Mouse (Mus musculus): ENCODE results near the gene Clec2l. TPM values are rescaled to one million over a fixed set of nuclear protein-coding genes. Genes with fewer than 3 reads are reported as not detected.
A peak's percentile ranks its signal among the peaks of the same experiment; 100 is the strongest.
"Not testable (repeated sequence)": the region's sequence is repeated elsewhere in the genome, so short reads cannot be mapped to it uniquely, and the experiment has no call there.

Gene Clec2l
- polyA plus RNA-seq, 1 experiment: 0.47 TPM

DNA sequence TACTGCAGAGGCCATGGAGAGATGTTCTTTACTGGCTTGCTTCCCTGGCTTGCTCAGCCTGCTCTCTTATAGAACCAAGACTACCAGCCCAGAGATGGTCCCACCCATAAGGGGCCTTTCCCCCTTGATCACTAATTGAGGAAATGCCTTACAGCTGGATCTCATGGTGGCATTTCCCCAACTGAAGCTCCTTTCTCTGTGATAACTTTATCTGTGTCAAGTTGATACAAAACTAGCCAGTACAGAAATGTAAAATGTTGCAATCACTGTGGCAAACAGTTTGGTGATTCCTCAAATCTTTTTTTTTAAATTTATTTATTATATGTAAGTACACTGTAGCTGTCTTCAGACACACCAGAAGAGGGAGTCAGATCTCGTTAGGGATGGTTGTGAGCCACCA lies 7.6 kb downstream of the Clec2l start:
- DNase-seq (ENCODE audit: low spot score): not testable (repeated sequence)

DNA sequence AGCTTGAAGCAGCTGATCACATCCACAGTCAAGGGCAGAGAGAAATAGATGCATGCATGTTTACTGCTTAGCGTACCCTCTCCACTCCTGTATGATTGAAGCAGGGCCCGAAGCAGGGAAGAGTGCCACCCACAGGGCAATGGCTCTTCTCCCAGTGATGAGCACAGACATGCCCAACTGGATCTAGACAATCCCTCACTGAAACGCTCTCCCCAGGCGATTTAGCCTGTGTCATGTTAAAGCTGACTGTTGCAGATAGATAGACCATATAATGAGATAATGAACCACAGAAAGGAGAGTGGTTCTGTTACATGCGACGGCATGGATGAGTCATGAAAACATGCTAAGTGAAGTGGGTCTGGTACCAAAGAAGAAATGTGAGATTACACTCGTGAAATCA lies 8.4 kb downstream of the Clec2l start:
- no peak for DNase-seq (ENCODE audit: low spot score)

DNA sequence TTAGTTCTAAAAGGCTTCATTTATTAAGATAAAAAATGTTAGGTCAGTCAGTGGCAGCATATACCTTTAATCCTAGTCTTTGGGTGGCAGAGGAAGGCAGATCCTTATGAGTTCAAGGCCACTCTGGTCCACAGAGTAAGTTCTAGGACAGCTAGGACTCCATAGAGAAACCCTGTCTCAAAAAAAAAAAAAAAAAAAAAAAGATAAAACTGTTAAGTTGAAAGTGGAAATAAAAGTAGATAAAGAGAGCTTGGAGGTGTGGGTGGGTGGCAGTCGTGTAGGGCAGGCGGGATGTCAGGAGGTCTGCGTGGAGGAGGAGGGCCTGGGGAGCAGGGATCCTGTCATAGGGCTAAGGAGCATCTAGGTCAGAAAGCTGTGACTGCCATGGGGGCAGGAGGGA lies 9.1 kb downstream of the Clec2l start:
- DNase-seq (ENCODE audit: low spot score): no peak

DNA sequence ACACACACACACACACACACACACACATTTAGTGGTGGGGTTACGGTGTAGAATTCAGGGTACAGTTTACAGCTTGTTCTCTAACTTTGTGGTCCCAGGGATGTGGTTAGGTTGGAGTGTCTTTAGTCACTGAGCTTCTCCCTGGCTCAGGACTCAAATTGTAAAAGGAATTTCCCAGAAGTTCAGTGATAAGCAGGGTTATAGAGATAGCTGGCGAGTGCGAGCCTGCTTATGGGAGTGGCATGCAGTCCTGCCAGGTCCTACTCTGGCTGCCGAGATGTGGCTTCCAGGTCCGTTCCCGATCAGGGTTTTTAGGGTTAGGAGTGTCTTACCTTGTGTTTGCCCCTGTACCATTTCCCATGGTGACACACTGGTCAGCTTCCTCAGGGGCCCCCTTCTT lies 13.3 kb downstream of the Clec2l start:
- no peak for DNase-seq (ENCODE audit: low spot score)

DNA sequence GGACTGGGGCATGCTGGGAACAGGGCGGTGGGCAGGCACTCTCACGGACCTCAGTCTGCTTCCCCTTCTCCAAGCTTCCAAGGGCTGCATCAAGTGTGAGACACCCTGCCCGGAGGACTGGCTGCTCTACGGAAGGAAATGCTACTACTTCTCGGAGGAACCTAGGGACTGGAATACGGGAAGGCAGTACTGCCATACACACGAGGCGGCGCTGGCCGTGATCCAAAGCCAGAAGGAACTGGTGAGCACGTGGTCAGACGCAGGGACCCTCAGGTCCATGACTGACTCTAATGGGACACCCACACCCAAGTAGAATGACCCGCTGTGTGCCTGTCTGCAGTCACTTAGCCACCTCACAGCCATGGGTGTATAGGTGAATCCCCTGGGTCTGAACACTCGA lies 13.9 kb downstream of the Clec2l start:
- DNase-seq (ENCODE audit: low spot score): no peak

DNA sequence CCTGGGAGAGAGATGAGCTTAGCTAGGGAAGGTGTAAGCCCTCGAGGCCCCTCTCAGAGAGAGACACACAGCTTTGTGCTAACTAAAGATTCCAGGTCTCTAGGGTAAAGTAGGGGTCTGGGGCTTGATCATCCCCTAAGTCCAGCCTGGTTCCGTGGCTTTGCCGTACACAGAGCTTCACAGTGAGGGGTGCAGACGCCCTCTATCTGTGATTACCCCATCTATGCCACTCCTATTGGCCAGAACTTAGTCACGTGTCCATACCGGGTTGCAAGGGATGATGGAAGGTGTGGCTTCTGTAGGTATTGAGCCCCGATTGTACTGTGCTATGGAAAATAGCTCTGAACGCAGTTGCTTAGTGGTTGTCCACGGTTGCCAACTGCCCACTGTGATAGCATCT lies 14.8 kb downstream of the Clec2l start:
- DNase-seq (ENCODE audit: low spot score): no peak

DNA sequence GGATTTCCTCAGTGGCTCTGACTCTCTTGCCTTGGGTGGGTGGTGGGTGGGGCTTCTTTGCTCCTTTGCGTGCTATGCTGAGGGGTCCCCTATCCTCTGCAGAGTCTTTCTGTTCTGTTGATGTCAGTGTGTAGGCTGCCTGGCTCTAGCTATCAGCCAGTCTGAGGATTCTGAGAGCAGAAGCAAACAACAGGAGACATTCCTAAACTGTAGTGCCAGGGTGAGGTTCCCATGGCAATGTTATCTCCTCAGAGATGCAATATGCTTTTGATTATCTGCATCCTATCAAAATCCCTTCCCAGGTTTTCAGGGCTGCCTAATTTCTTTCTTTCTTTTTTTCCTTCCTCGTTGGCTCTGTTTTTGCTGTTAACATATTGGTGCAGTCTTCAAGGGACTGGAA lies 19.7 kb downstream of the Clec2l start:
- DNase-seq (ENCODE audit: low spot score): no peak

DNA sequence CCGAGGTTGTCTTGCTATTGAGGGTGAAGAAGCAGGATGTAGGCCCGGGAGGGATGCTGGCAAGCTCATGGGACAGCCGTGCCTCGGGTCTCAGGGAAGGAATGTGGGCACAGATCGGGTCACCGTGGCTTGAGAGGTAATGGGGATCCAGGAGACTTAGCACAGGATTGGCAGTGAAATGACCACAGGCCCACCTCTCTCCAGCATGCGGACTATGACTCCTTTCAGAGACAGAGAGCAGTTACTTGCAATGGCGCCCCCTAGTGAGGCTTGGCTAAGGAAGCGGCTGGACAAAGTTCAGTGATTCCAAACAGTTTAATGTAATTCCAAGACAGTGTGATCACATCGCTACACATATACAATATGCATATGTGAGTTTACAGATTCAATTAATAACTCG lies 24.3 kb downstream of the Clec2l start:
- no peak for DNase-seq (ENCODE audit: low spot score)

DNA sequence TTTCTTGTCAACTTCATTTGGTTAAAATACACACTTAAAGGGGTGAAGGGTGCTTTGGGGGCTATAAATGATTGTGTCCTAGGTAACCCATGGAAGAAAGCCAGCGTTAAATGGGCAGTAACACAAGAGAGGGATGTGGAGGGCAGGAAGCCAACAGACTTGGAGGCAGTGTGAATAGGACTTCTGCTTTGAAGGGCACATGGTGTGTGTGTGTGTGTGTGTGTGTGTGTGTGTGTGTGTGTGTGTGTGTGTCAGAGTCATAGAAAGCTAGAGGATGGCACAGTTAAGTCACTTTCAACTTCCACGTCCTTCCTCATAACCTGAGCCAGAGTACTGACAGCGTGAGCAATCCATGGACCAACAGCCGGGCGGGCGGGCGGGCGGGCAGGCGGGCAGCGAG lies 26.0 kb downstream of the Clec2l start:
- DNase-seq (ENCODE audit: low spot score): no peak

DNA sequence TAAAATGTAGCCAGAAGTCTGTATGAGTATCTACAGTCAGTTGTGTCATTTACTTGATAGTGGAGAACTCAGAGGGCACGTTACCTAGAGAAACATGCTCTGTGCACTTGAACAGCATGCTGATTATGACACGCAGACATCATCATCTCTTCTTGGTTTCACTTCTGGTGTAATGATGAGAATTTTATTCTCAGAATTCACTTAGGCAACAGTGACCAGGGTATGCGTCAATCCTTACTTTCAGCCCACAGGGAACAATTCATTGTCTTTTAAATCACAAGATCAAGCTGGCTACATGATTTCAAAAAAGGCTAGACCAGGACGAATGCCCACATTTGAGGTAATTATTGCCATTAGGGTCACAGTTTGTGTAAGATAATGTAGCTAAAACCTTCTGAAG lies 27.7 kb downstream of the Clec2l start:
- DNase-seq (ENCODE audit: low spot score): no peak

DNA sequence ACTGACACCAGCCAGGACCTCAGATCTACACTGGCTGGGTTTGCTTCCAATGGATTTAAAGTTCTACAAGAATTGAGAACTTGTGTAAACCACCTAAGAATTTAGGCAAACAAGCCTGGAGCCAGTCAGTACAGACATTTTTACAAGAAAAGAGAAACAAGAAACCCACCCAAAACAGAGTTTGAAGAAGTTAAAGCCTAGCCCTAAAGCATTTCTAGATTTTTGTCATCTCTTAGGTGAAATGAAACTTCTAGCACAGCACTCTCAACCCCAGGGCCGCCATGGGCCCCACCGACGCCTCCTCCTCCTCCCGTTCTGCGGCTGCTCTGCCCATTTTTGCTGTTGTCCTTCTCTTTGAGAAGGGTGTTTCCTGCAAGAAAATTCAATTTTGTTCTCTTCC lies 28.2 kb downstream of the Clec2l start:
- DNase-seq (ENCODE audit: low spot score): no peak

DNA sequence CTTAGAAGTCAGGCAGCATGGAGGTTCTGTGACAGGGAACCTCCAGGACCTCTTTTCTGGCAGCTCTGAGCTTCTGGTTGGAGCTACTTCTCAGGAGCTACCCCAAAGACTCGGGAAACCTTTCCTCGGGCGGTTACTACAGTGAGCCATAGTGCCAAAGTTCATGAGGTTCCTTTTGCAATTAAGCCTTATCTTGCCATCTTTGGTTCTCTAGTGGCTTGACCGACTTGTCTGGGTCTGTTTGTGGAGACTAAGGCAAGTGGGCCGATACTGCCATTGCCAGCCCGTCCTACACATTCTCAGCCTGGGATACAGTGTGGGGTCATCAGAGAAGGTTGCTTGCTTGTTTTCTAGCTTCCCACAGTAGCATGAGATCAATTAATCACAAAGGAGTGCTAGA lies 29.7 kb downstream of the Clec2l start:
- DNase-seq (ENCODE audit: low spot score): no peak

DNA sequence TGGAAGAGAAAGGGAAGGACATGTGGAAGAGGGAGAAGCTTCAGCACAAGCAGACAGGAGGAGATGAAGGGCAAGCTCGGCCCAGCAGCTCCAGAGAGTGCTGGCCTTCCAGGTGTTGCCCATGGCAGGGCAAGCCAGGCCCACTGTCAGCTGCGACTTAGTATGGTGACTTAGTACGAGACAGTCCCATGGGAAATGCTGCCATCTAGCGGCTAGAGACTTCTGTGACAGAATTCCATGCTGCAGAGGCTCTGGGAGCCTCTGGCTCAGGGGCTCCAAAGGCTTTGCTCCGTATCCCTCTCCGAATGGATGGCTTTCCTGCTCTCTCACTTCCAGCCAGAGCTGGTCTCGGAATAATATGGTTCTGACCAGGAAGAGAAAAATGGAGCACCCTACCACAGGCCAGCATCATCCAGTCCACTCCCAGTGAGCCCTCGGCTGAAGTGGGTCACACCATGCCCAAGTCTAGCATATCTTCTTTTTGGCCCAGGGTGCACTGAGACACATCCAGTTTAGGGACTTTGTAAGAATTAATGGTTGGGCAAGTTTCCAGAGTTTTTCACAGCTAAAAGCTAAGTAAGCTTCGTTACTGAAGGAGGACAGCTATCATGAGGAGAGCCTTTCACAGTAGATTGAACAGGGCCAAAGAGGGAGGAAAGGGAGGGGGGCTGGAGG lies 32.6 kb downstream of the Clec2l start:
- peak; percentile 47 for DNase-seq (ENCODE audit: low spot score)

DNA sequence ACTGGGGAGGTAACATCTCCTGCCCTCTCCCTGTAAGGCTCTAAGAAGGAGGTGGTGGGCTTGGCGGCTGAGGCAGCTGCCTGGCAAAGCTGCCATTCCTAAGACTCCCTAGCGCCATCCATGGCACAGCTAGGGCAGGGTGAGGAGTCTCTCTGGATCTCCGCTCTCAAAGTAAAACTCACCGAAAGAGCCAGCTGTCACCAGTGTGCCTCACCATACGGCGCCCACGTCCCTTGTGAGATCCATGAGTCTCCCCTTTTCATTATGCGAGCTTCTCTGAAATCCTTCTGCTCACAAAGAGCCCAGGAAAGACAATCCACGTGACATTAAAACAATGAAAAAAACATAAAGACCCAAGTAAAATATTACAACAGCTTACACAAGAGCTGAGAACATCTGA lies 33.7 kb downstream of the Clec2l start:
- DNase-seq (ENCODE audit: low spot score): no peak

DNA sequence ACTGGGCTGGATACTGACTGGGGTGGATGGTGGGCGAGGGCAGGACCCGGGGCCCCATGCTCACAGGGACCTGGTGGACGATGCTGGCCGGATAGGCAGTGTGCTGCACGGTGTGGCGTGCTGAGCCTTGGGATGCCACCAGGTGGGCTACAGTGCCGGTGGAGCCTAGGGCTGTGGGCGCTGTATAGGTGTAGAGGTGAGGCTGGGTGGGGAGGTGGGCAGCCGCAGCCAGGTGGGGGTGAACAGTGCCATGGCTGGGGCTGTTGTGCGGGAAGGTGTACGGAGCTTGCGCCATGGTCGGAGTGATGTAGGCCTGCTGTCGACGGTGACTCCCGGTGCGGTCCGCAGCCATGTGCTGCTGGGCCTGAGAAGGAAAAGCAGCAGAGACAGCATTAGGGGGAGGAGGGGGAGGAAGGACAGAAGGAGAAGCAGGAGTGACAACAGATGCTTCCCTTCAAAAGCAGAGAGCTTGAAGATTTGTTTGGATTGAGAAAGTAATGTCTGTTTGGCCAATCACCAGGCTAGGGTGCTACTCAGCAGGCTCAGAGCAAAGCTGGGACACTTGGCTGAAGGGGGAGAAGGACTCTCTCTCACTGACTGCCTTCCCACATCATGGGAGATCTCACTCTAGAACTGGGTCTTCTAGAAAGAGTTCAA lies 35.5 kb downstream of the Clec2l start:
- DNase-seq (ENCODE audit: low spot score): no peak

DNA sequence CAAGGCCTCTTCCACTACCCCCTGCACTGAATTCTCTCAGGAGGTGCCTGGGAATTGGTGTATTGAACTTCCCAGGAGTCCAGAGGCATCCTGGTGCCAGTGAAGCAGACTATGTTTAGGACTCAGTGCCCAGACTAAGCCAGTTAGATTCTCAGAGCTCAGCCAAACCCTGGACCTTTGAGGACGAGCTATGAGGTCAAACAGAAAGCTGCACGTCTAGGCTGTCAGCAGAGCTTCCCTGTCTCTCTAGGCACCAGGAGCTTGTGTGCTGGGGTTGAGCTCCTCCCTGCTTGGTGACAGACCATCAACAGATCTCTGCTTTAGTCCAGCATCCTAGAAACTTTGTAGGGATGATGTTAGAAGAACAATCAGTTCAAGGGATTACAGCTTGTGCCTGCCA lies 38.6 kb downstream of the Clec2l start:
- no peak for DNase-seq (ENCODE audit: low spot score)

DNA sequence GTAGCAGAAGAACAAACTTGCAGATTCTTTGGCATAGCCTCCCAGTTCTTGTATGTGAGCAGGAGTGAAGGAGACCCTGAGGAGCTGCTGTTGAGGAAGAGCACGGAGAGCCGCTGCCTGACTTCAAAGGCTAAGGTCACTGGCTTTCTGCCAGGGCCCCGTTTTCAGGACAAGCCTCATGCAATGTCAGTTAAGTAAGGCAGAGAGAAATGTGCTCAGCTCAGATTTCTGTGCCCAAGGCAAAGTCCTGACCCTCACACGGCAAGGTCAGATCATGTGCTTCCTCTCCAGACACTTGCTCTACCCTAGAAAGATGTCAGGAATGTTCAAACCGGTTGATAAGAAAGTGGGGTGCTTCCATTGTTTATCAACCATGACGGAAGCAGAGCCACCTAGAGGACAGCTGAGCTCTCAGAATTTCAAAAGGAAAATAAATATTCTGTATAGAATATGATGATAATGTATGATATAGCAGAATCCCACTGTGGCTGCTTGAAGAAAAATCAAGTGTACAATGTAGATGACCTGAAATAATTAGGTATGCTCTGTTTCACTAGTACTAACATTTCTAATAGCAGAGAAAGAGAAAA lies 40.0 kb downstream of the Clec2l start:
- DNase-seq (ENCODE audit: low spot score): no peak

DNA sequence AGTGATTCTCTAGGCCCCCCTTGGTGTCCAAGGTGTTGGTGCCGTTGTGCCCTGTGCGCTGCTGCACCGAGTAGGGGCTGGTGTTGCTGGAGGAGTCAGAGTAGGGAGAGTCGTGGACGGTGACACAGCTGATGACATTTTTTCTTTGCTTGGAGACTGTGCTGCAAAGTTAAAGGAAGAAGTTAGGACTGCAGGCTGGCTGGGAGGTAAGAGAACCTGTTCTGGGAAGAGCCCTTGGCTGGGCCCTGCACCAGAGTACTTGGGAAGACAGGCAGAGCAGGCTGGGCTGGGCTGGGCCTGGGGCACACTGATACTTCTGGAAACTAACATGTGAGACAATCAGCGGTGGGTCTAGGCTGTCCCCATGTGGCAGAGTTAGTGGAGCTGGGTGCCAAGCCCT lies 40.7 kb downstream of the Clec2l start:
- DNase-seq (ENCODE audit: low spot score): no peak

DNA sequence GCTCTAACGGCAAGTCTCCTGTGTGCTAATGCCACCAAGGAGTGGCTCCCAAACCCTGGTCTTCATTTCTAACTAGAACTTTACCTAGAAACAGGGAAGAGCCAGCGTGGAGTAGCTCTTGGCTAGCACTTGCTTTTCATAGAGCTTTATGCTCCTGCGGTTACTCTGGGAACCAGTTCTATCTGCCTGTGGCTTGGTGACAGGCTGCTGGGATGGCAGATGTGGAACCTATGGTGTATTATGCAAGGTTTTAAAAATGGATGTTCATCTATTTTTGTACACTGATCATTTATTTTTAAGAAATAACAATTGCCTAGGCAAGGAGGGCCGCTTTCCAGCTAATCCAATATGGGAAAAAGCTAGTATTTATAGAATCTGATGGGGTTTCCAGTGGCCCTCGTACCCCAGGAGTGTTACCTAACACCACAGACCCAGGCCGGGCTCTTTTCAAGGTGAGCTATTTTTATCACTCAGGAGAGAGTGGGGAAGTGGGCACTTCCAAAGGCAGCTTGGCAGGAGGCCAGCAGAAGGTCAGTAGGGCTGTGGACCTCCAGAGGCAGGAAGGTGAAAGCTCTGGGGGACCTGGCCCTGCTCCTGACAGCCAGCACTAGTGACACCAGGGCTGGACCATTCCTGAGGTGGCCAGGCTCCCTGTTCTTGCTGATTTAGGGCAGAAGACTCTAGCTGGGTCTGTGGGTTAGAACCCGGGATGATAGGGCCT lies 41.6 kb downstream of the Clec2l start:
- no peak for DNase-seq (ENCODE audit: low spot score)

DNA sequence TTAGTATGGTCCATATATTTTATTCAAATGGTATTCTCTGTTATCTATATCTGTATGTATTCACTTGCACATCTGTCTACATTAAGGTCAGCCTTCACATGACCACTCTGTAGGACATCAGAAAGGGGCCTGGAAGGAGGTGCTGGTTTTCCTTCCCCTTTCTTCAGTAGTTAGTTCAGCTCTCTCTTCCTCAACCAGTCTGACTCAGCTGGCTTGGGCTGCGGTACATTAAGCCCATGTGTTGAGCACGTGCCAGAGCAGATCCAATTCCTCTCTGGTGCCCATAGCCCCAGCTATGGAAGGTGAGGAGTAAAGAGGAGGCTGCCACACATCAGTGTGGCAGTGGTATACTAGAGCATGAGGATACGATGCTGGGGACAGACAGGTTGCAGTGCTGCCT lies 47.6 kb downstream of the Clec2l start:
- DNase-seq (ENCODE audit: low spot score): no peak

DNA sequence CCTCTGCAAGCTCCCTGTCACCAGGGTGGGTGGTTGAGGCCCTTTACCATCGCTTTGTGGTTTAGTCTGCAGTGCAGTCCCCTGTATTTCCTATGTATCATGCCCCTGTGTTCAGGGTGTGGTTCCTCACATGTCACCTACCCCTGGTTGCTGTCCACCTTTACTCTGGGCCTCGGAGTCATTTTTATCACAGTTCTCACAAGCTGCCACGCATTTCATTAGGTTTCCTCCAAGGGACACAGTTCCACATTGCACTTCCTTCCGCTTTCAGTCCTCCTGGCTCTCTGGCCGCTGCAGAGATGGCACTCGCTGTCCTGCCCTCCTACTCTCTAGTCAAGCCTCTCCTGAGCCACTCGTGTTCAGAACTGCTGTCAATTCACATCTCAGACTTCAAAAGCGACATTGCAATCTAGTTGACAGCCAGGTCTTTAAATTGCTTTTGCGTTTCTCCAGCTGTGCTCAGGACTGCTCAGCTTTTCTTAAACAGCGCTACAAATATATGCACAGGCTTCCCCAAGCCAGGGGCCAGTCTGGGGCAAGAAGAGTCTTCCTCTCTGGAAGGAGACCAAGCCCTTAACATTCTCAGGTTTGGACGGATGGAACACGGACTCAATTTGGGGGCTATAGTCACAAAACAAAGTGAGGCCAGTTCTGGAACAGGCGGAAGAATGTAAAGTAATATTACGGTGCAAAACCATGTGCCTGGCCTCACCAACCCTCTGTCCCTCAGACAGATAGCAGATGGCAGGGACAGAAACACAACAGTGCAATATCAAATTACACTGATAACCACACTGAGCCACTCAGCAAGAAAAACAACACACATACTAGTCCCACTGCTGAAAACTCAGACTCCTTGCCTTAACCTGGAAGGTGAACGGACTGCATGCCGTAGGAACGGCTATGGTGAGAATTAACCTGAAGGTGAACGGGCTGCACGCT lies 51.4 kb downstream of the Clec2l start:
- no peak for DNase-seq (ENCODE audit: low spot score)

DNA sequence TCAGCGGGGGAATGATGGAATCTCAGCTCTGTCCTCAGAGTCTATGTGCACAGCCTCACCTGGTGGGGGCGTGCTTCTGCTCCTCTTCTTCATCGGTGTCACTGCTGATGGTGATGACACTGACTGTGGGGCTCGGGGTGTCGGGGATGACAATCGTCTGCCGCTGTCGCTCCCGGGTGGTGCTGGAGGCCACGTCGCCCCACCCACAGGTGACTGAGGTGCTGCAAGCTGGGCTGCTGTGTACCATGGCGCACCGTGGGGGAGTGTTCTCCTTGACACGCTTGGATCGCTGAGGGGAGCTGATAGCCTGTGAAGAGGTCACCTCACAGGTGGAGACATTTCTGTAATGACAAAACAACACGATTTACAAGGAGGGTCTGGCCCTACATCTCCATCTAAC lies 53.0 kb downstream of the Clec2l start:
- no peak for DNase-seq (ENCODE audit: low spot score)

Data from urinary bladder, adult 2 months (tissue).